Mouse (Mus musculus) midbrain, embryonic 15.5 days (tissue): ENCODE results near the gene Nt5c3b. TPM values are rescaled to one million over a fixed set of nuclear protein-coding genes. Genes with fewer than 3 reads are reported as not detected.

Experiments
- ATAC-seq: fragments of 200-750 bp; cut with Nextera tagmentation; replicated peaks from 2 replicates; pipeline ENCODE4 v1.8.0; 2017; ENCODE audit warnings: moderate TSS enrichment
- H3K27ac ChIP-seq: fragments of 300-500 bp; sonication (generic); 2 replicates; pipeline ENCODE4 v1.5.1; 2015; ENCODE audit warnings: mild to moderate bottlenecking, inconsistent platforms
- H3K27me3 ChIP-seq: fragments of 300-500 bp; sonication (generic); replicated peaks from 2 replicates; pipeline ENCODE4 v1.6.1; 2015; ENCODE audit warnings: inconsistent platforms
- H3K36me3 ChIP-seq: fragments of 300-500 bp; sonication (generic); replicated peaks from 2 replicates; pipeline ENCODE4 v1.6.1; 2015; ENCODE audit warnings: inconsistent platforms
- H3K4me1 ChIP-seq: fragments of 300-500 bp; sonication (generic); 2 replicates; pipeline ENCODE4 v1.6.1; 2015; ENCODE audit warnings: inconsistent platforms
- H3K4me2 ChIP-seq: fragments of 300-500 bp; sonication (generic); 2 replicates; pipeline ENCODE4 v1.6.1; 2015; ENCODE audit warnings: inconsistent platforms, mild to moderate bottlenecking, moderate library complexity
- H3K4me3 ChIP-seq: fragments of 300-500 bp; sonication (generic); 2 replicates; pipeline ENCODE4 v1.5.1; 2015; ENCODE audit warnings: mild to moderate bottlenecking, inconsistent platforms
- H3K9ac ChIP-seq: fragments of 300-500 bp; sonication (generic); 2 replicates; pipeline ENCODE4 v1.6.1; 2015; ENCODE audit warnings: mild to moderate bottlenecking, inconsistent platforms
- H3K9me3 ChIP-seq: fragments of 300-500 bp; sonication (generic); 2 replicates; pipeline ENCODE4 v1.6.1; 2016; ENCODE audit warnings: inconsistent platforms
- WGBS: fragments of 180-500 bp; shearing (Covaris S2); methylation state at CpG from one replicate; pipeline ENCODE4 v1.1.7; 2015; ENCODE audit warnings: mixed read lengths; 5-methylcytosine and 5-hydroxymethylcytosine counted together
- polyA plus RNA-seq: library from polyadenylated mRNA; unstranded; fragments of >200 nt; fragmentation: Nextera tagmentation; extraction: Ambion mirVana; gene quantifications from 2 replicates; pipeline ENCODE4 v1.2.1, GENCODE M21; 2015

Gene Nt5c3b
- polyA plus RNA-seq, 1 experiment from 2014 or later, result 115 TPM

DNA sequence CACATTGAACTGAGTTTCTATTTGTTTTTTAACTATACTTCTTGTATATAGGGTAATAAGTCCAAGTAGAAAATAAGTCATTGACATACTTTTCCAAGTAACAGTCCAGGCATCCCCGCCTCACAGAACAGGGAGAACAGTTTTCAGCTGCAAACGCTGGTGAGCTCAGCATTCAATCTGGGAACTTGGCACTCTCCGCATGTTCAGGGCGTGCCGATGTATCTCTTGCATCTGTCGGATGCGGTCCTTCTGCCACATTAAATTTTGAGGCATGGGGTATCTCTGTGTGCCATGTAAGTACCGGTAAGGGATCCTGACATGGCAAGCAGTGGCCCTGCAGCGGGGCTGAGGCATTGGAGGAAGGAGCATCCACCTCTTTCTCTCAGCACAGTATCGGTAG, 21.1 kb upstream of the Nt5c3b start:
- Histone ChIP-seq H3K9ac (no peak overlapping the region), H3K27me3 (no peaks in the 10 kb centered on the region), H3K36me3 (peaks cover 14% of the 10 kb centered on the region), H3K27ac (no peak overlapping the region), H3K4me2 (no peak overlapping the region), H3K4me1 (no peaks in the 10 kb centered on the region), H3K9me3 (no peaks in the 10 kb centered on the region), H3K4me3 (no peak overlapping the region)
- 94% methylated on average over 10 of the region's 10 CpGs for WGBS
- ATAC-seq, result no peak

- Histone ChIP-seq H3K9me3 (no peaks in the 10 kb centered on the region), H3K4me3 (no peak overlapping the region), H3K27me3 (no peaks in the 10 kb centered on the region), H3K27ac (no peak overlapping the region), H3K9ac (no peak overlapping the region), H3K4me1 (no peaks in the 10 kb centered on the region), H3K4me2 (no peak overlapping the region), H3K36me3 (peaks cover 10% of the 10 kb centered on the region)
- ATAC-seq, result no peak
- WGBS, result 94% methylated on average over 5 of the region's 5 CpGs
Measured at GRCm38 (mm10) chr11:100457711-100458110, 16.1 kb upstream of the Nt5c3b start.

- WGBS, result 90% methylated on average over 4 of the region's 4 CpGs
- Histone ChIP-seq H3K27ac (no peak overlapping the region), H3K9ac (no peak overlapping the region), H3K27me3 (no peaks in the 10 kb centered on the region), H3K4me2 (no peak overlapping the region), H3K4me3 (no peak overlapping the region), H3K9me3 (no peaks in the 10 kb centered on the region), H3K36me3 (peaks cover 8% of the 10 kb centered on the region), H3K4me1 (no peaks in the 10 kb centered on the region)
- ATAC-seq, result no peak
Measured at GRCm38 (mm10) chr11:100457247-100457646, 15.6 kb upstream of the Nt5c3b start.

DNA sequence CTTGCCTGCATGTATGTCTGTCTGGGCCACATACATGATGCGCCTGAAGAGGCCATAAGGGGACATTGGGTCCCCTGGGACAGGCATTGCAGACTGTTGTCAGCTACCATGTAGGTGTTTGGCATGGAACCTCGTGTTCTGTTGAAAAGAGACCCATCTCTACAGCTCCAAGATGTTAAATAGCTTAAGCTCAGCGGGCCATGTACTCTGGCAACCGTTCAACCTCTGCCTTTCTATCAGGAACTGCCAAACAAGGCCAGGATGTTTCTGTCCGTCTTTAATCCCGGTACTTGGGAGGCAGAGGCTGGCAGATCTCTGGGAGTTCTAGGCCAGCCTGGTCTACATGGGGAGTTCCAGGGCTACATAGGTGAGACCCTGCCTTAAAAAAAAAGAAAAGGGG, 1.0 kb upstream of the Nt5c3b start:
- 83% methylated on average over 6 of the region's 6 CpGs for WGBS

GRCm38 (mm10) chr11:100440691-100441522, 701 bp downstream of the Nt5c3b start:
- Histone ChIP-seq H3K9ac (peak overlapping the region; percentile 66), H3K27ac (peak overlapping the region; percentile 76), H3K4me3 (peak overlapping the region; percentile 54), H3K9me3 (no peaks in the 10 kb centered on the region), H3K4me2 (peak overlapping the region; percentile 59), H3K36me3 (no peaks in the 10 kb centered on the region; the same call in 1 of the 2 replicates), H3K4me1 (peaks cover 23% of the 10 kb centered on the region), H3K27me3 (no peaks in the 10 kb centered on the region)
- 2% methylated on average over 45 of the region's 52 CpGs for WGBS
- ATAC-seq, result peak; percentile 96

More for the DNA sequence above, 1.0 kb upstream of the Nt5c3b start:
- H3K4me1 ChIP-seq, result peaks cover 23% of the 10 kb centered on the region
- no peak for ATAC-seq
- no peak overlapping the region for H3K4me3 ChIP-seq
- H3K27me3 ChIP-seq, result no peaks in the 10 kb centered on the region
- H3K9ac ChIP-seq, result no peak overlapping the region
- H3K27ac ChIP-seq, result no peak overlapping the region
- H3K9me3 ChIP-seq, result no peaks in the 10 kb centered on the region
- no peaks in the 10 kb centered on the region for H3K36me3 ChIP-seq
- H3K4me2 ChIP-seq, result no peak overlapping the region

DNA sequence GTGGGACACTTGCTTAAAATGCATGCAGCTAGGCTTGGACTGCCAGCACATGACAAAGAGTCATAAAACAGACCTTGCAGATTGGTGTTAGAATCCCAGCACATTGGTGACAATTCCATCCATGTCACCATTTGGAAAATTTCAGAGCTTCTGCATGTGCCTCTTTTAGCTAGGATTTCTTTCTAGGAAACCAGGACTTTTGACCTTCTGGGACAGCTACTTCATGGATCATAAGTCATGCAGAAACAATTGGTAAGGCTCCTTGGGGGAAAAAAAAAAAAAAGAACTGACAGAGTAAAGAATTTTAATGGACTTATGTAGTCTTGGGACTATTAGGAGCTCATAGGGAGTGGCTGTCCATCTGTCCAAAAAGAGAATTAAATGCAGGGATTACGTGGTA, 3.7 kb downstream of the Nt5c3b start:
- H3K36me3 ChIP-seq, result peaks cover 6% of the 10 kb centered on the region; the same call in 1 of the 2 replicates
- H3K27me3 ChIP-seq, result no peaks in the 10 kb centered on the region
- no peak overlapping the region for H3K4me2 ChIP-seq
- H3K27ac ChIP-seq, result no peak overlapping the region
- no peak for ATAC-seq
- peaks cover 23% of the 10 kb centered on the region for H3K4me1 ChIP-seq
- H3K9ac ChIP-seq, result no peak overlapping the region
- WGBS, result 80% methylated on average over 1 of the region's 1 CpGs
- H3K4me3 ChIP-seq, result no peak overlapping the region
- H3K9me3 ChIP-seq, result no peaks in the 10 kb centered on the region

DNA sequence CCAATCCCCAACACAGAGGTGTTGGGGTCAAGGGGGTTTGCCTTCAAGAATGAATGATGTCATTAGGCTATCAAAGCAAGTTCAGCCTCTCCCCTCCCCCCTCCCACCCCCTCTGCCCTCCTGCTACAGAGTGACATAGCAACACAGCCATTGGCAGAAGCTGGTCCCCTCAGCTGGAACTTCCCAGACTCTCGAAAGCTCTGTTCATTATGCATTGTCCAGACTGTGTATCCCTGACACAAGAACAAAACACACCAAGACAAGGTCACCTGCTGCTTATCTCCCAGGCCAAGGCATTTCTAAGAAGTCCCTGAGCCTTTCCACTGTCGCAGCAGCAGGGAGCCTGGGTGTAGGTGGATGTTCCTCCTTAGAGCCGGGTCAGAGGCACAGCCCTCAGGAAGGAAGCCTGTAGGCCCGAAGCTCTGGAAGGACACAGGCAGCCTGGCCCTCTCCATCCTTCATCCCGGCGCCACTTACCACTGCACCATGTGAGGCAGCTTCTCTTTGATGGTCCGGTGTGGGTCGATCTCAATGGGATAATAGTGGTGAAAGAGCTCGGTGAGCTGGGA, 5.8 kb downstream of the Nt5c3b start:
- ATAC-seq, result no peak
- no peak overlapping the region for H3K9ac ChIP-seq
- peaks cover 17% of the 10 kb centered on the region for H3K4me1 ChIP-seq
- no peaks in the 10 kb centered on the region for H3K27me3 ChIP-seq
- 36% methylated on average over 9 of the region's 9 CpGs for WGBS
- H3K9me3 ChIP-seq, result no peaks in the 10 kb centered on the region
- no peak overlapping the region for H3K4me2 ChIP-seq
- no peak overlapping the region for H3K4me3 ChIP-seq
- peaks cover 9% of the 10 kb centered on the region; the same call in 1 of the 2 replicates for H3K36me3 ChIP-seq
- H3K27ac ChIP-seq, result no peak overlapping the region

GRCm38 (mm10) chr11:100432002-100432401, 9.6 kb downstream of the Nt5c3b start:
- Histone ChIP-seq H3K4me2 (no peak overlapping the region), H3K9me3 (no peaks in the 10 kb centered on the region), H3K9ac (no peak overlapping the region), H3K4me3 (no peak overlapping the region), H3K36me3 (peaks cover 16% of the 10 kb centered on the region; the same call in 1 of the 2 replicates), H3K27ac (no peak overlapping the region), H3K27me3 (no peaks in the 10 kb centered on the region), H3K4me1 (no peaks in the 10 kb centered on the region)
- ATAC-seq, result no peak
- 98% methylated on average over 5 of the region's 5 CpGs for WGBS

DNA sequence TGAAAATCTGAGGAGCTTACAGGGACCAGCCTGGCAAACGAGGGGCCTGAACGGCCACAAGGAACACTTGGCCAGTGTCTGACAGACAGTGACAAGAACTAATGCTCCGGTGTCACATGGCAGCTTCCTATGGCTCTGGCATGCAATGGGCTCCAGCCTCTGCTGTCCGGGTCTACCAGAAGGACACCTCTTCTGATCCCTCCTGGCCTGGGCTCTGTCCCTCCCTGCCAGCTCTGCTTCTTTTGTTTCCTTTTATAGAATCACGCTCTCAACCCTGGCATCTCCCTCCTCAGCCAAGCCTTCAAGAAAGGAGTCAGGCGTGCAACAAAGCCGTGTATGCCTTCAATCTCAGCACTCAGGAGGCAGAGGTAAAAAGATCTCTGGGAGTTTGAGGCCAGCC, 11.6 kb downstream of the Nt5c3b start:
- H3K36me3 ChIP-seq, result peaks cover 12% of the 10 kb centered on the region; the same call in 1 of the 2 replicates
- no peak overlapping the region for H3K4me3 ChIP-seq
- H3K9ac ChIP-seq, result no peak overlapping the region
- H3K9me3 ChIP-seq, result no peaks in the 10 kb centered on the region
- no peak overlapping the region for H3K27ac ChIP-seq
- no peaks in the 10 kb centered on the region for H3K27me3 ChIP-seq
- 84% methylated on average over 7 of the region's 7 CpGs for WGBS
- no peak for ATAC-seq
- H3K4me2 ChIP-seq, result no peak overlapping the region
- H3K4me1 ChIP-seq, result no peaks in the 10 kb centered on the region

DNA sequence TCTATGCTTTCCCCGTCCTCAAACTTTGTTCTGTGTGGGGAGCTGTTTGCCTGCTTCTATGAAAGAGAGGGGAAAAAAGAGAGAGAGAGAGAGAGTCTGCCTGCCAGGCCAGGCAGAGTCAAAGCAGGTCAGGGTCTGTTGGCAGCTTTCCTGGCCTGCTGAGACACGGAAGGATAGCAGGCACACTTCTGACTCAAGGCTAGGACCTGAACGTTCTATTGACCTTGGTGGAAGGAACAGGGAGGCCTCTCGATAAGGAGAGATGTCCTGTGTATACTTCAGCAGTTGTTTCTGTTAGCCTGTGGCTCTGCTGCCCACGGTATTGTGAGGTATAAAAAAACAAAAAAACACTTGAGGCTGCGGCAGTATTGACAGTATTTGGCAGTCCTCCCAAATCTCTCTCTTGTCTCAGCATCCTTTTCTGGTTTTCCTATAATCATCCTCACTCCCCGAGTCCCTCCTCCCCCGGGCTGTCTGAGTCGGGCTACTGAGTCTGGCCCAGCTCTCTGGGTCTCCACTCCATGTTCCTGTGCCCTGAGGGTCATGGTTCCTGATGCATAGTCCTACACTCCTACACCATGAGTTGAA, 12.9 kb downstream of the Nt5c3b start:
- Histone ChIP-seq H3K4me2 (no peak overlapping the region), H3K9me3 (no peaks in the 10 kb centered on the region), H3K27me3 (no peaks in the 10 kb centered on the region), H3K36me3 (peaks cover 12% of the 10 kb centered on the region; the same call in 1 of the 2 replicates), H3K4me1 (no peaks in the 10 kb centered on the region), H3K4me3 (no peak overlapping the region), H3K27ac (peak overlapping the region; percentile 27), H3K9ac (no peak overlapping the region)
- 73% methylated on average over 9 of the region's 9 CpGs for WGBS
- ATAC-seq, result no peak

GRCm38 (mm10) chr11:100426820-100427219, 14.8 kb downstream of the Nt5c3b start:
- Histone ChIP-seq H3K4me1 (no peaks in the 10 kb centered on the region), H3K27ac (no peak overlapping the region), H3K9ac (no peak overlapping the region), H3K9me3 (no peaks in the 10 kb centered on the region), H3K4me2 (no peak overlapping the region), H3K4me3 (no peak overlapping the region), H3K27me3 (no peaks in the 10 kb centered on the region), H3K36me3 (peaks cover 6% of the 10 kb centered on the region; the same call in 1 of the 2 replicates)
- no peak for ATAC-seq
- 88% methylated on average over 3 of the region's 3 CpGs for WGBS

- ATAC-seq, result no peak
- 33% methylated on average over 7 of the region's 7 CpGs for WGBS
- Histone ChIP-seq H3K36me3 (peaks cover 6% of the 10 kb centered on the region; the same call in 1 of the 2 replicates), H3K27ac (no peak overlapping the region), H3K4me2 (no peak overlapping the region), H3K27me3 (no peaks in the 10 kb centered on the region), H3K4me3 (no peak overlapping the region), H3K4me1 (no peaks in the 10 kb centered on the region), H3K9me3 (no peaks in the 10 kb centered on the region), H3K9ac (no peak overlapping the region)
Measured at GRCm38 (mm10) chr11:100425851-100426250, 15.8 kb downstream of the Nt5c3b start.
